Mouse (Mus musculus): Measurements from ENCODE around the gene Acmsd. TPM values are rescaled to one million over a fixed set of nuclear protein-coding genes. Genes with fewer than 3 reads are reported as not detected.

The Acmsd gene
- polyA plus RNA-seq (2012; rRNA removed; ENCODE audit: low replicate concordance) = not detected in 2 replicates

GRCm38 (mm10) chr1:127729096-127729495 is at the start of gene Acmsd:
TSS of gene Acmsd (plus strand) at chr1:127729413.

GRCm38 (mm10) chr1:127679498-127680133 is 49.6 kb upstream of the Acmsd start, which contains the start of gene Tmem163:
TSS of gene Tmem163 (minus strand) at chr1:127679548.

GRCm38 (mm10) chr1:127773803-127774500 is 44.7 kb downstream of the Acmsd start, which contains the start of gene Ccnt2:
TSS of gene Ccnt2 (plus strand) at chr1:127774164.

Other genes with a start within 250 kb of the Acmsd start
- 1.4 and 6.9 TPM in 2 replicates for gene Tmem163, start 49.9 kb upstream of the Acmsd start, polyA plus RNA-seq (2012; rRNA removed; ENCODE audit: low replicate concordance)
- gene Ccnt2, start 44.8 kb downstream of the Acmsd start, polyA plus RNA-seq (2012; rRNA removed; ENCODE audit: low replicate concordance) = 18.3 and 35.5 TPM in 2 replicates
- 0.89 and 0.97 TPM in 2 replicates for gene Map3k19, start 125.6 kb downstream of the Acmsd start, polyA plus RNA-seq (2012; rRNA removed; ENCODE audit: low replicate concordance)
- 15.1 and 22.0 TPM in 2 replicates for gene Rab3gap1, start 139.4 kb downstream of the Acmsd start, polyA plus RNA-seq (2012; rRNA removed; ENCODE audit: low replicate concordance)

Data from mammary gland, adult 2 months (tissue).